Mouse (Mus musculus) olfactory bulb, adult 2 months (tissue): ENCODE measurements at regions not wholly inside any gene's neighbourhood (a gene's known extent, or its start where the extent isn't known, plus 50 kb on each side); places are given as distances from the start of the nearest gene placed in this dataset.

Source experiments
- H3K27ac ChIP-seq: fragments of 200-500 bp; 2 replicates; pipeline ENCODE4 v1.5.1; 2012; ENCODE audit warnings: low read depth, low read length; ENCODE audit not compliant: insufficient read depth
- H3K4me1 ChIP-seq: fragments of 200-500 bp; 2 replicates; pipeline ENCODE4 v1.6.1; 2012; ENCODE audit warnings: low read length; ENCODE audit not compliant: control insufficient read depth, insufficient read depth
- H3K4me3 ChIP-seq: fragments of 200-500 bp; 2 replicates; pipeline ENCODE4 v1.5.1; 2012; ENCODE audit warnings: mild to moderate bottlenecking, low read depth, low read length, moderate library complexity; ENCODE audit not compliant: insufficient read depth
- CTCF ChIP-seq: fragments of 200-500 bp; IDR thresholded peaks from 2 replicates; pipeline ENCODE4 v1.5.1; 2012; ENCODE audit warnings: low read depth, mild to moderate bottlenecking, low read length, moderate library complexity; ENCODE audit not compliant: insufficient read depth
- POLR2A ChIP-seq: fragments of 200-500 bp; IDR thresholded peaks from 2 replicates; pipeline ENCODE4 v1.6.1; 2012; ENCODE audit warnings: mild to moderate bottlenecking, low read depth, low read length, moderate library complexity; ENCODE audit not compliant: insufficient read depth
- WGBS: fragments of 180-500 bp; shearing (Covaris S2); methylation state at CpG from one replicate; pipeline ENCODE4 v1.1.7; 2018; 5-methylcytosine and 5-hydroxymethylcytosine counted together

DNA sequence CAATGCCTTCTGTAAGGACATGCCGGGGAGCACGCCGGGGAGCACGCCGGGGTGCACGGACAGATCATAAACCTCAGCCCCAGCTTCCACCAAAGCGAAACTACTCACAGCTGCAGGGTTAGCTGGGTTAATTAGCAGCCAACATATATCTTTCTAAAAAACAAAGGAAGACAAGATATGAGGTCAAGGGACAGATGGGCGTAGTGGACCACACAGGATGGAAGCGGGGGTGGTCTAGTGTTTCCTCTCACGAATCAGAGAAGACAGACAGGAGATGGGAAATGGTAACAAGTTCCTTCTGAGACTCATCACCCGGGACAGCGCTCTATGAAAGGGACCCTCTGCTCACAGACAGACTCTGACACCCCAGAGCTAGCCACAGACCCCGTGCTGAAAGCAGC is 60.0 kb upstream of the Ajap1 start:
- no peak overlapping the region for H3K4me3 ChIP-seq
- WGBS: 87% methylated on average over 13 of the region's 13 CpGs
- no peak overlapping the region for H3K27ac ChIP-seq
- TF ChIP-seq CTCF (no peak), POLR2A (no peak)
- H3K4me1 ChIP-seq: peaks cover 12% of the 10 kb centered on the region

DNA sequence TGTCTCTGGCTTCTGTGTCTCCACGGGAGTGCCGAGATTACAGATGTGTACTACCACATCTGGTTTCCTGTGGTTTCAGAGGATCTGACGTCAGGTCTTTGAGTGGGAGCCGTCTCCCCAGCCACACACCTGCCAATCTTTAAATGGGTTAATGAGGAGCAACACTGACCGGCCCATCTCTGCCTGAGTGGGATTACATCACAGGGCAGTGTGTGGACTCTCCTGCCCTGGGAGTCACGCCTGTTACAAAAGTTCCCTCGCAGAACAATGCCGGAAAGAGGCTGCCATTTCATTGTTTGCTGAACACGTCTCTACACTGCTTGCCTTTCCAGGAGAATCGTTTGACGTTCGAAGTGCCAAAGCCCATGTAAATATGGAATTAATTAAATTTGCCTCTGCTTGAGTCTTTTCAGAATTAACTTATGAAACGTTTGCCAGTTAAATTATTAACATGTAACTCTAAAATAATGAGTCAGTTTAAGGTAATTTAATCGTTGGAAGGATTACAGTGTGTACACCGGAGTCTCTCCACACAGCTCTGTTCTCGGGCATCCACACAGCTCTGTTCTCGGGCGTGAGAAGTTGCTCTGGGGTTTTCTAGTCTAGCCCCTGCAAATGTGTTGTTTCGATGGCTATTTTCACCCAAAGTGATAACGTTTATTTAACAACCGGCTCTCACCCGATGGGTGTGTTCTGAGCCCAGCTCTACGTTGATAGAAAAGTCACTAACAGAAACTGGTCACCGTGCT is 61.5 kb upstream of the Ajap1 start:
- H3K27ac ChIP-seq: no peak overlapping the region

DNA sequence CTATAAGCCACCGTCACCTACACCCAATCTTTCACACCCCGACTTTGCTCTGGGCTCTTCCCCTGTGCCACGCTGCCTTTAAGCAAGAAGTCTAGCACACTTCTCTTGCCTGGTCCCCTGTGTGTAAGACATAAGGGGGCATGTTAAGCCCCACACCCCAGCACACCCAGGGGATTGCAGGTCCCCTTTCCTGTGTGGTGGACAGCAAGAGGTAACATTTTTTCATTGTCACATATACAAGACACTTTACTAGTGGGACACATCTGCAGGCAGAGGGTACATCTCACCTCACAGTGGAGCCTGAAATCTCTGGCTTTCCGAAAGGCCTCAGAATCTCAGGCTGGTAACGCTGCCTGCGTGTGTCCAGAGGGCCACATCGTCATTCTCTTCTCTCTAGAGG is 64.1 kb upstream of the Ajap1 start:
- H3K4me1 ChIP-seq: peaks cover 15% of the 10 kb centered on the region
- H3K4me3 ChIP-seq: no peak overlapping the region
- 93% methylated on average over 7 of the region's 7 CpGs for WGBS
- TF ChIP-seq POLR2A: no peak
- TF ChIP-seq CTCF: no peak
- H3K27ac ChIP-seq: no peak overlapping the region

More for the DNA sequence above, 61.5 kb upstream of the Ajap1 start:
- WGBS: 53% methylated on average over 24 of the region's 24 CpGs
- no peak overlapping the region for H3K4me3 ChIP-seq
- TF ChIP-seq CTCF (no peak), POLR2A (no peak)
- peaks cover 20% of the 10 kb centered on the region for H3K4me1 ChIP-seq

DNA sequence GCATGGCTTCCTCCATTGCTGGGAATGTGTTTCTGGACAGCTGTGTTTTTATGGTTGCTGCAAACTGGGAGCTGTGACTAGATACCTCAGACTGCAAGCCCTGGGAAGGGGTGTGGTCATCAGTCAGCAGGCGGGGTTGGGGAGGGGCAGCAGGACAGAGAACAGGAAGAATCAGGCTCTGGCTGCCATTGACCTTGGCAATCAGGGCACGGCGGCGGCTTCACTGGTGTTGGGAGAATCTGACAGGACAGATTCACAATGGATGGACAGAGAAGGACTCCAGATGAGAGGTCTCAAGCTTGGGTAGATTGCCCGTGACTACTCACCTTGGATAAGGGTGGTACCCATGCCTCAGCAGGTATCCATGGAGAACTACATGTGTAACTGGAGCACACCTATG is 64.5 kb upstream of the Ajap1 start:
- 97% methylated on average over 5 of the region's 5 CpGs for WGBS
- Histone ChIP-seq H3K4me1 (peaks cover 15% of the 10 kb centered on the region), H3K27ac (no peak overlapping the region), H3K4me3 (no peak overlapping the region)
- TF ChIP-seq POLR2A (no peak), CTCF (no peak)

- TF ChIP-seq POLR2A: no peak
- TF ChIP-seq CTCF: no peak
- Histone ChIP-seq H3K27ac (no peak overlapping the region), H3K4me3 (no peak overlapping the region), H3K4me1 (peaks cover 12% of the 10 kb centered on the region)
- 44% methylated on average over 13 of the region's 13 CpGs for WGBS
Measured at GRCm38 (mm10) chr4:153547871-153548270, 65.3 kb upstream of the Ajap1 start.

DNA sequence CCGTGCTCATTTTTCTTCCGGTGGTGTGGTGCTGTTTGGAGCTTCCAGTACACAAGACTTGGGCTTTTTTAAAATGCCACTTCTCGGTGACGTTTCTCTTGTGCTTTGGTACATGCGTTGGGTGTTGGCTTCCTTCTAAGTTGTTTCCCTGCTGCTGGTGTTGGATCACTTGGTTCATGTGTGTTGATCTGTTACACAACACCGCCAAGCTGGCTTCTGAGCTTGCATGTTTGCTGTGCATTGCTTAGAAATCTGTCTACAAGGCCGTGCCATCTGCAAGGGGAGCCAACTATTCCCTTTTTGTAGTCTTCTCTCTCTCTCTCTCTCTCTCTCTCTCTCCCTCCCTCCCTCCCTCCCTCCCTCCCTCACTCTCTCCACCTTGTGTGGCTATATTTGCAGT is 68.7 kb upstream of the Ajap1 start:
- 86% methylated on average over 7 of the region's 7 CpGs for WGBS
- no peak for TF ChIP-seq POLR2A
- TF ChIP-seq CTCF: no peak
- no peak overlapping the region for H3K27ac ChIP-seq
- peaks cover 9% of the 10 kb centered on the region for H3K4me1 ChIP-seq
- no peak overlapping the region for H3K4me3 ChIP-seq

DNA sequence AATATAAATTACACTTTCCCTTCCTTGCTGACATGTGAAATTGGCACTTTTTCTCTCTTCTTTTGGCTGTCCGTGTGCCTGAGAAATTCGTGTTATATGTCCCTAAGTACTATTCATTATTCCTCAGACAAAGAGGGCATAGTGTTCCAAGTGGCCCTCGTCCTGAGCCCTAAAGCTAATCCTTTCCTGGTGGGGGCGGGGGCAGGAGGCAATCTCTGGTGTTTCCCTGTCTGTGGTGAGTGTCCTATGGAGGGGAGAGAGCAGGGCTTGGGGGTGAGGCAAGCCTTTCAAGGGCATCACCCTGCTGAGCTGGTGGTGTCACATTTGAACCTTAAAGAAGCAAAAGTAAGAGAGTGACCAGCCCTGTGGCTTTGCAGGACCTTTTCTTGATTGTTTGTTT is 69.9 kb upstream of the Ajap1 start:
- Histone ChIP-seq H3K4me3 (no peak overlapping the region), H3K27ac (no peak overlapping the region), H3K4me1 (peaks cover 9% of the 10 kb centered on the region)
- TF ChIP-seq CTCF (no peak), POLR2A (no peak)
- WGBS: 48% methylated on average over 4 of the region's 4 CpGs

DNA sequence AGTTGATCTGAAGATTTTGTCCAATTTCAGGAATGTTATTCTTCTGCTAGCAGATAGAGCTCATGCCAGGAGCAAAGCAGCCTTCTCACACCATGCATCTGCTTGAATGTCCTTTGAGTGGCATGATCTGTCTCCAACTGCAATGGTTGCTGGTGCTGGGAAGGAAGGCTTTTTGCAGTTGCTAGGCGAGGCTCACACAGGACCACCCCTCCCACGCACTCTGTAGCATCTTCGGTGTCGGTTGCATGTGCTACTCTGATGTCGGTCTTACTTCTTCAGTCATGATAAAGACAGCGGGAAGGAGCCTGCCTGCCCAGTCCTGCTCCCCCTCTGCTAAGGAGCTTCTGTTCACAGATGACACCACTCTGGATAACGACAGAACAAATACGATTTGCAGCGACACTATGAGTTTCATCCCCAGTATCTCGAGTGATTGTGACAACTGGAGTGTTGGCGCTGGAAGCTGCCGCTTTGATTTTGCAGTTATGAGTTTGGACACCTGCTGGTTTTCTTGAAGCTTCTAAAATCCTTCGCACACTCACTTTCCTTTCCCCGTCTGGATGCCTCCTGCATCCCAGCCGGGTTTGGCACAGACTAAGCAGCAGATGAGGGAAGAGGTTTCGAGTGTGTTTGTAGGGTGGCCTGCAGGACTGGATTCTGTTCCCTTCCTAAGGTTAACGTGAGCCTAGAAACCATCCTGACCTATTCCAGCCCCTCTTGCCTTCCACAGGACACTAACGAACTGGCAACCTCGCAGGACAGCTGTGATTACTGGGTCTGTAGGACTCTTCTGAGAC is 75.4 kb upstream of the Ajap1 start:
- H3K4me3 ChIP-seq: no peak overlapping the region
- TF ChIP-seq POLR2A (no peak), CTCF (no peak)
- 66% methylated on average over 19 of the region's 19 CpGs for WGBS
- no peak overlapping the region for H3K27ac ChIP-seq
- H3K4me1 ChIP-seq: peaks cover 6% of the 10 kb centered on the region; the same call in 1 of the 2 replicates

GRCm38 (mm10) chr4:153559568-153559967 is 77.0 kb upstream of the Ajap1 start:
- no peak overlapping the region for H3K27ac ChIP-seq
- peaks cover 6% of the 10 kb centered on the region; the same call in 1 of the 2 replicates for H3K4me1 ChIP-seq
- 78% methylated on average over 4 of the region's 4 CpGs for WGBS
- no peak overlapping the region for H3K4me3 ChIP-seq
- TF ChIP-seq CTCF (no peak), POLR2A (no peak)
